In genomic region chr6:106408634-106409033, GRCm38 (mm10) we compare ENCODE assay signal across 30 mouse cellular contexts.
DNase-seq lines count a peak whose midpoint lies in the region; TF ChIP-seq lines count a peak whose summit lies in the region.
"Had no signal": no experiment of that assay in that cellular context is flagged by ENCODE, and none has a peak within 500 bp of the region (broad histone marks: within the 10 kb centered on the region; RNA-seq: fewer than 3 reads in every experiment).

No protein-coding gene starts in this region.

- no peak for TF ChIP-seq EP300 in heart, adult 2 months (IDR thresholded peaks at IDR 0.05; ENCODE audit: insufficient read depth, low read depth, low read length)

- intact Hi-C loops in heart, adult 2 months (cut with DNase I) = no loop called here

- no peak for TF ChIP-seq POLR2A in bone marrow macrophage, adult 2 months (IDR thresholded peaks at IDR 0.05; ENCODE audit: borderline replicate concordance, low read depth, low read length)
- no peak for TF ChIP-seq POLR2A in heart, adult 2 months (IDR thresholded peaks at IDR 0.05; ENCODE audit: insufficient read depth, low read depth, low read length)

- H3K27ac ChIP-seq in bone marrow macrophage, adult 2 months (ENCODE audit: insufficient read depth, low read depth, low read length) = peak overlapping the region; percentile 78
- no peak overlapping the region for H3K27ac ChIP-seq in heart, adult 2 months
- H3K27ac ChIP-seq in heart, embryonic 10.5 days = no peak overlapping the region
- H3K27ac ChIP-seq: forebrain, embryonic 13.5 days; hindbrain, embryonic 12.5 days; hindbrain, postnatal 0 days; intestine, embryonic 15.5 days; layer of hippocampus, adult 2 months; limb, embryonic 10.5 days; limb, embryonic 15.5 days; liver, embryonic 13.5 days; midbrain, embryonic 12.5 days; neural tube, embryonic 12.5 days had no signal

- peaks cover 6% of the 10 kb centered on the region; the same call in 1 of the 2 replicates for H3K4me1 ChIP-seq in bone marrow macrophage, adult 2 months (ENCODE audit: control insufficient read depth, insufficient read depth, low read length)
- H3K4me1 ChIP-seq in heart, adult 2 months (ENCODE audit: control insufficient read depth, insufficient read depth, low read length) = no peaks in the 10 kb centered on the region
- H3K4me1 ChIP-seq in heart, embryonic 10.5 days = no peaks in the 10 kb centered on the region
- H3K4me1 ChIP-seq: forebrain, embryonic 13.5 days; hindbrain, embryonic 12.5 days; intestine, embryonic 15.5 days; limb, embryonic 10.5 days; limb, embryonic 15.5 days; liver, embryonic 13.5 days; megakaryocyte, embryonic 14.5 days; midbrain, embryonic 12.5 days; neural tube, embryonic 12.5 days had no signal

- WGBS in heart, adult 2 months = 49% methylated on average over 3 of the region's 3 CpGs
- WGBS in heart, embryonic 10.5 days = 81% methylated on average over 3 of the region's 3 CpGs

- no peak overlapping the region for H3K9ac ChIP-seq in heart, adult 2 months (ENCODE audit: low read depth, low read length)
- H3K9ac ChIP-seq: forebrain, embryonic 13.5 days; hindbrain, embryonic 12.5 days; intestine, embryonic 15.5 days; limb, embryonic 15.5 days; liver, embryonic 13.5 days; midbrain, embryonic 12.5 days; neural tube, embryonic 12.5 days had no signal

- H3K79me2 ChIP-seq in heart, adult 2 months (replicated peaks; ENCODE audit: control insufficient read depth, insufficient read depth, low read length) = no peaks in the 10 kb centered on the region

- peak; percentile 42 to 51 for DNase-seq in frontal cortex, postnatal 36 days (ENCODE audit: low spot score in 2 of 2)
- DNase-seq in frontal cortex, postnatal 10 days (ENCODE audit: low spot score in 2 of 2) = no peak
- peak; percentile 25 for DNase-seq in right cerebral cortex, postnatal 25 days
- DNase-seq in right cerebral cortex, postnatal 10 days (ENCODE audit: low spot score in 2 of 2) = no peak
- DNase-seq in heart, adult 2 months = no peak
- DNase-seq in heart, embryonic 10.5 days (ENCODE audit: low spot score) = no peak
- DNase-seq: adrenal gland, postnatal 14 days; cerebellum, adult 18-20 months; cerebellum, postnatal 10 days; gastrocnemius, postnatal 14 days; heart, postnatal 36 days; kidney, adult 2 months; kidney, postnatal 36 days; liver, embryonic 13.5 days; lung, adult 18-20 months; lung, postnatal 4 days; thymus, postnatal 4 days had no signal

- H3K4me3 ChIP-seq in bone marrow macrophage, adult 2 months (ENCODE audit: insufficient read depth, low read length) = no peak overlapping the region
- H3K4me3 ChIP-seq in heart, adult 2 months = no peak overlapping the region
- H3K4me3 ChIP-seq in heart, embryonic 10.5 days = no peak overlapping the region
- H3K4me3 ChIP-seq: erythroblast, embryonic 14.5 days; forebrain, embryonic 13.5 days; hindbrain, embryonic 12.5 days; intestine, embryonic 15.5 days; layer of hippocampus, adult 2 months; limb, embryonic 10.5 days; limb, embryonic 15.5 days; liver, embryonic 13.5 days; megakaryocyte, embryonic 14.5 days; midbrain, embryonic 12.5 days; myocyte; neural tube, embryonic 12.5 days had no signal

- TF ChIP-seq CTCF in bone marrow macrophage, adult 2 months (IDR thresholded peaks at IDR 0.05; ENCODE audit: low read depth, low read length) = no peak
- TF ChIP-seq CTCF in heart, adult 2 months (IDR thresholded peaks at IDR 0.05) = no peak

- H3K36me3 ChIP-seq in heart, adult 2 months (ENCODE audit: control insufficient read depth, insufficient read depth, low read length) = no peaks in the 10 kb centered on the region
- no peaks in the 10 kb centered on the region for H3K36me3 ChIP-seq in heart, embryonic 10.5 days
- H3K36me3 ChIP-seq: hindbrain, embryonic 12.5 days; intestine, embryonic 15.5 days; limb, embryonic 10.5 days; limb, embryonic 15.5 days; liver, embryonic 13.5 days; midbrain, embryonic 12.5 days; neural tube, embryonic 12.5 days had no signal

- no peaks in the 10 kb centered on the region for H3K27me3 ChIP-seq in heart, adult 2 months (ENCODE audit: control insufficient read depth, insufficient read depth, low read length)
- no peaks in the 10 kb centered on the region for H3K27me3 ChIP-seq in heart, embryonic 10.5 days (ENCODE audit: insufficient read depth, poor library complexity, severe bottlenecking)
- H3K27me3 ChIP-seq: forebrain, embryonic 13.5 days; hindbrain, embryonic 12.5 days; intestine, embryonic 15.5 days; limb, embryonic 15.5 days; liver, embryonic 13.5 days; megakaryocyte, embryonic 14.5 days; midbrain, embryonic 12.5 days; neural tube, embryonic 12.5 days had no signal

- H3K9me3 ChIP-seq in heart, embryonic 10.5 days = no peaks in the 10 kb centered on the region
- H3K9me3 ChIP-seq: forebrain, embryonic 13.5 days; hindbrain, embryonic 12.5 days; intestine, embryonic 15.5 days; limb, embryonic 10.5 days; limb, embryonic 15.5 days; midbrain, embryonic 12.5 days; neural tube, embryonic 12.5 days had no signal

Comparison
In these comparisons a context has a peak if more than half of its experiments do, and no peak if none do; other contexts are left out.
1. DNase-seq: peak in frontal cortex, postnatal 36 days (2 of 2) and right cerebral cortex, postnatal 25 days (single experiment); none in frontal cortex, postnatal 10 days (0 of 2), right cerebral cortex, postnatal 10 days (0 of 2), heart, adult 2 months (0 of 2) and heart, embryonic 10.5 days (single experiment).